Mouse (Mus musculus) ES-Bruce4 (cell line): ENCODE measurements around the gene Slc4a7.

ENCODE experiments used
- CTCF ChIP-seq: IDR thresholded peaks from one replicate; pipeline ENCODE4 v1.8.1; 2011; ENCODE audit warnings: low read depth, low read length
- POLR2A ChIP-seq: IDR thresholded peaks from one replicate; pipeline ENCODE4 v1.8.1; 2011; ENCODE audit warnings: low read length; ENCODE audit not compliant: insufficient read depth

GRCm38 (mm10) chr14:14718556-14718955 is 16.5 kb downstream of the Slc4a7 start:
- TF ChIP-seq POLR2A: no peak
- no peak for TF ChIP-seq CTCF
